Mouse (Mus musculus) hindbrain, embryonic 16.5 days (tissue): ENCODE data around the gene Tob1. TPM values are rescaled to one million over a fixed set of nuclear protein-coding genes. Genes with fewer than 3 reads are reported as not detected.

Experiments used
- ATAC-seq: fragments of 200-750 bp; cut with Nextera tagmentation; 2 replicates; pipeline ENCODE4 v1.8.0; 2017; ENCODE audit warnings: moderate TSS enrichment, moderate library complexity
- H3K27ac ChIP-seq: fragments of 300-500 bp; sonication (generic); 2 replicates; pipeline ENCODE4 v1.5.1; 2014; ENCODE audit warnings: low read depth, mild to moderate bottlenecking, control low read depth, low read length, moderate library complexity
- H3K27me3 ChIP-seq: fragments of 300-500 bp; sonication (generic); replicated peaks from 2 replicates; pipeline ENCODE4 v1.6.1; 2014; ENCODE audit warnings: low read length; ENCODE audit not compliant: control insufficient read depth, insufficient read depth
- H3K36me3 ChIP-seq: fragments of 300-500 bp; sonication (generic); 2 replicates; pipeline ENCODE4 v1.6.1; 2014; ENCODE audit warnings: mild to moderate bottlenecking, low read length, moderate library complexity, mixed read lengths; ENCODE audit not compliant: control insufficient read depth, insufficient read depth
- H3K4me1 ChIP-seq: fragments of 300-500 bp; sonication (generic); 2 replicates; pipeline ENCODE4 v1.6.1; 2014; ENCODE audit warnings: low read depth, low read length; ENCODE audit not compliant: control insufficient read depth, insufficient read depth
- H3K4me2 ChIP-seq: fragments of 300-500 bp; sonication (generic); 2 replicates; pipeline ENCODE4 v1.6.1; 2014; ENCODE audit warnings: mild to moderate bottlenecking, low read length, control low read depth, moderate library complexity
- H3K4me3 ChIP-seq: fragments of 300-500 bp; sonication (generic); 2 replicates; pipeline ENCODE4 v1.5.1; 2014; ENCODE audit warnings: mild to moderate bottlenecking, low read length, control low read depth, moderate library complexity
- H3K9ac ChIP-seq: fragments of 300-500 bp; sonication (generic); 2 replicates; pipeline ENCODE4 v1.6.1; 2014; ENCODE audit warnings: low read depth, mild to moderate bottlenecking, control low read depth, low read length, moderate library complexity
- H3K9me3 ChIP-seq: fragments of 300-500 bp; sonication (generic); 2 replicates; pipeline ENCODE4 v1.6.1; 2014; ENCODE audit warnings: mild to moderate bottlenecking, low read length, moderate library complexity; ENCODE audit not compliant: control insufficient read depth
- WGBS: fragments of 180-500 bp; shearing (Covaris S2); extraction: QIAGEN DNeasy Blood & Tissue Kit; methylation state at CpG from one replicate; pipeline ENCODE4 v1.1.7; 2014; 5-methylcytosine and 5-hydroxymethylcytosine counted together
- polyA plus RNA-seq: library from polyadenylated mRNA; unstranded; fragments of >200 nt; fragmentation: Nextera tagmentation; extraction: Ambion mirVana; gene quantifications from 2 replicates; pipeline ENCODE4 v1.2.1, GENCODE M21; 2015

The Tob1 gene
- polyA plus RNA-seq, 1 experiment from 2014 or later, result 29.1 TPM

GRCm38 (mm10) chr11:94231821-94232552 is 20.7 kb downstream of the Tob1 start:
- H3K27ac ChIP-seq, result no peak overlapping the region
- no peak for ATAC-seq
- H3K9me3 ChIP-seq, result no peaks in the 10 kb centered on the region
- no peaks in the 10 kb centered on the region for H3K27me3 ChIP-seq
- H3K36me3 ChIP-seq, result no peaks in the 10 kb centered on the region
- H3K4me3 ChIP-seq, result no peak overlapping the region
- 69% methylated on average over 19 of the region's 19 CpGs for WGBS
- H3K4me1 ChIP-seq, result peaks cover 5% of the 10 kb centered on the region
- peak overlapping the region; percentile 42; the same call in 1 of the 2 replicates for H3K9ac ChIP-seq
- no peak overlapping the region for H3K4me2 ChIP-seq

DNA sequence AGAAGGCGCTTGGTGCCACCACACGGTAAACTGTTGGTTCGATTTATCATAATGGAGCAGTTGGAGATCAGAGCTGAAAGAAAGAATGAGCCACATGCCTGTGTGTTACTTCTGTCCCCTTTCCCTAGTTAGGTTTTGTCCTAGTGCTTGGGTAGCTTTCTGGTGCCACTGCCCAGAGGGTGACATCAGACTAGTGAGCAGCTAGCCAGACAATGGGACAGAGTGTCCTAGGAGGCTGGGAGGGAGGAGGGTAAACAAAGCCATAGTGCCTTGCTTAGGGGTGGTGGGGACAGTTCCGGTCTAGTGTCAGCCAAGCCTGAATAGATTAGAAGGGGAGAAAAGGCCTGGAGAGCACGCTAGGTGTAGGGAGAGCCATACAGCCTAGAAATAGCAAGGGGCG is 22.2 kb downstream of the Tob1 start:
- no peaks in the 10 kb centered on the region for H3K9me3 ChIP-seq
- 51% methylated on average over 6 of the region's 6 CpGs for WGBS
- no peak overlapping the region for H3K27ac ChIP-seq
- no peaks in the 10 kb centered on the region for H3K36me3 ChIP-seq
- H3K27me3 ChIP-seq, result no peaks in the 10 kb centered on the region
- ATAC-seq, result no peak
- peaks cover 3% of the 10 kb centered on the region for H3K4me1 ChIP-seq
- H3K4me3 ChIP-seq, result no peak overlapping the region
- H3K4me2 ChIP-seq, result no peak overlapping the region
- no peak overlapping the region for H3K9ac ChIP-seq

GRCm38 (mm10) chr11:94234380-94234779 is 23.1 kb downstream of the Tob1 start:
- no peak overlapping the region for H3K4me2 ChIP-seq
- peaks cover 3% of the 10 kb centered on the region for H3K4me1 ChIP-seq
- ATAC-seq, result no peak

GRCm38 (mm10) chr11:94234857-94235256 is 23.6 kb downstream of the Tob1 start:
- Histone ChIP-seq H3K4me1 (peaks cover 3% of the 10 kb centered on the region), H3K4me3 (no peak overlapping the region), H3K9ac (no peak overlapping the region), H3K27me3 (no peaks in the 10 kb centered on the region), H3K9me3 (no peaks in the 10 kb centered on the region), H3K4me2 (no peak overlapping the region), H3K36me3 (no peaks in the 10 kb centered on the region), H3K27ac (no peak overlapping the region)
- ATAC-seq, result no peak
- WGBS, result 86% methylated on average over 8 of the region's 8 CpGs

More at GRCm38 (mm10) chr11:94234380-94234779, 23.1 kb downstream of the Tob1 start:
- Histone ChIP-seq H3K9ac (no peak overlapping the region), H3K27me3 (no peaks in the 10 kb centered on the region), H3K36me3 (no peaks in the 10 kb centered on the region), H3K27ac (no peak overlapping the region), H3K9me3 (no peaks in the 10 kb centered on the region), H3K4me3 (no peak overlapping the region)
- 92% methylated on average over 12 of the region's 12 CpGs for WGBS

DNA sequence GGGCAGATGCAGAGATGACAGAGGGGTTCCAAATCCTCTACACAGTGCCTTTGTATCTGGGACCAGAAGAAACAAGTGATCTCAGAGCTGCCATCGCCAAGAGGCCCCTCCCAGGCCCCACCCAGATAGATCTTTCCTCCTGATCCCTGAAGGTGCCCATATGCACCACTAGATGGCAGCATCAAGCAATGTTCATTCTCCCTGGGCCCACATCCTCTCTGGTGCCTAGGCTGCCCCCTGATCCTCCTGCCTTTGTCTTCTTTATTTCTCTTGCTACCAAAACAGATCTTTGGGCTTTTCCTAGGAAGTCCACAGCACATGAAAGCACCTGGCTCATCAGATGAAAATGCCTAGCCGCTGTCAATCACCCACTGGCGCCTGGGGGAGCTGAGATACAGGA is 24.8 kb downstream of the Tob1 start:
- Histone ChIP-seq H3K9me3 (no peaks in the 10 kb centered on the region), H3K4me2 (no peak overlapping the region; the same call in 1 of the 2 replicates), H3K27ac (peak overlapping the region; percentile 60), H3K36me3 (no peaks in the 10 kb centered on the region), H3K4me1 (peaks cover 3% of the 10 kb centered on the region), H3K9ac (peak overlapping the region; percentile 47), H3K27me3 (no peaks in the 10 kb centered on the region), H3K4me3 (no peak overlapping the region)
- peak; percentile 91 for ATAC-seq
- WGBS, result 20% methylated on average over 3 of the region's 3 CpGs

- no peaks in the 10 kb centered on the region for H3K27me3 ChIP-seq
- H3K36me3 ChIP-seq, result no peaks in the 10 kb centered on the region
- H3K9ac ChIP-seq, result no peak overlapping the region
- no peak overlapping the region for H3K4me3 ChIP-seq
- no peak for ATAC-seq
- H3K9me3 ChIP-seq, result no peaks in the 10 kb centered on the region
- H3K4me1 ChIP-seq, result peaks cover 18% of the 10 kb centered on the region
- H3K4me2 ChIP-seq, result no peak overlapping the region
- H3K27ac ChIP-seq, result no peak overlapping the region
- WGBS, result 96% methylated on average over 8 of the region's 8 CpGs
These were observed 27.5 kb downstream of the Tob1 start for GRCm38 (mm10) chr11:94238786-94239185.

GRCm38 (mm10) chr11:94239706-94240105 is 28.5 kb downstream of the Tob1 start:
- Histone ChIP-seq H3K4me1 (peaks cover 20% of the 10 kb centered on the region), H3K36me3 (no peaks in the 10 kb centered on the region), H3K4me2 (no peak overlapping the region), H3K27me3 (no peaks in the 10 kb centered on the region), H3K9me3 (no peaks in the 10 kb centered on the region), H3K4me3 (no peak overlapping the region), H3K27ac (no peak overlapping the region), H3K9ac (no peak overlapping the region)
- ATAC-seq, result 0 out of 2 replicates have a peak, but pooled peaks have one; percentile 30
- 38% methylated on average over 9 of the region's 9 CpGs for WGBS

DNA sequence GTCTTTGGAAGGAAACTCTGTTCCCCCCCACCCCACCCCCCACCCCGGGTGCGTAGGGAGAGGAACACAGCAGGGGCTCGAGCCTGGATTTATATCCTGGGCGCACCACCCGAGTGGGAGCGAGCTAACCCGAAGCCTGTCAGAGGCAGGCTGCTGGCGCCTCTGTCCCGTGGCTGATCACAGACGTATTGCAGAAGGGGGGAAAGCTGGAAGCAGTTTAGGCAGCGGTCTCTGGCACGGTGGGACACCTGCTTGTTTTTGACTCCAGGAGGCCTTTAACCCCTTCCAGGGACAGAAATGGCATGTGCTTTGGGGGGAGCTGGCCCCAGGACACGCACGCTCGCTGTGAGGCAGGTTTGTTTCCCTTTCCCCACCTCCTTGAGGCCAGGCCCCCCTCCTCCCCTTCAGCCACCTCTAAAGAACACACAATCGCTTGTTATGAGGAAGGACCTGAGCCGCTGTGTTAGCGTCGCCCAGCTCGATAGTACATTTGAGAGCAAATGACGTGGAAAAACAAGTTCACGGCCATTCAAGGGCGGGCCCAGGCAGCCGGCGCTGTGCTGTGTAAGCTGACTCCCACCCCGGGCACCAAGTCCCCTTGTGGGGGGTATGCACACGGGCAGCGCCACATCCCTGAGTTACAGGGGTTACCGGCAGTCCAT is 31.6 kb downstream of the Tob1 start:
- Histone ChIP-seq H3K4me1 (peaks cover 31% of the 10 kb centered on the region), H3K4me3 (peak overlapping the region; percentile 12; the same call in 1 of the 2 replicates), H3K36me3 (no peaks in the 10 kb centered on the region), H3K9ac (peak overlapping the region; percentile 50), H3K4me2 (peak overlapping the region; percentile 54), H3K9me3 (no peaks in the 10 kb centered on the region), H3K27ac (peak overlapping the region; percentile 64), H3K27me3 (no peaks in the 10 kb centered on the region)
- 6% methylated on average over 29 of the region's 29 CpGs for WGBS
- 0 out of 2 replicates have a peak, but pooled peaks have one; percentile 19 for ATAC-seq

DNA sequence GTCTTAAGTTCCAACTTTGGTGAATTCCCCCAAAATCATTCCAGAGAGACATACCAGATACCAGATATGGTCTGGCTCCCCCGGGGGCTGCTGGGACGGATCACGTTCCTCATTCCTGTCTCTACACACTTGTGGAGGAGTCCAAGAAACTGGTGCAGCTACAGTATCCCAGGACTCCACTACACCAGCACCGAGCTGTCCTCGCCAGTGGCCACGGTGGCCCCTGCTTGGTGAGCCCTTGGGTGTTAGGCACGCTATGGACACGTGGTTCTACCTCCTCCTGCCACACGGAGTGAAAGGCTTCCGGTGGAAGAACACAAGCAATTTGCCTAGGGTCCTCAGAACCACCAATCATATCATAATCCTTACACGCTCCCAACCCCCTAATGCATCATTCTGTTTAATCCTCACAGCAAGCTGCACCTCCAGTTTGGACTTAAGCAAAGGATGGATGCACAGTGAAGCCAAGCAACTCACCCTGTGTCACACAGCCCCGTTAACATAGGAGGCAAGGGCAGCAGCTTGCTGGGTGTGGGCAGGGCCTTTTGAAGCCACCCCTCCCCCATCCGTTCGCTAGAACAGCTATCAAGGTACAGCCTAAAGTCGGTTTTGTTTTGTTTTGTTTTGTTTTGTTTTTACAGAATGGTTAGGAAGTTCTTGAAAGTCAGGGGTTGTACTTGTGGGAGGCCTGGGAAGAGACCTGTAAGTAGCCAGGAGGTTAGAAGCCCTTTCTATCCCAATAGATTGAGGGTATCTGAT is 32.3 kb downstream of the Tob1 start:
- peak overlapping the region; percentile 12; the same call in 1 of the 2 replicates for H3K4me3 ChIP-seq
- no peak for ATAC-seq
- H3K4me1 ChIP-seq, result peaks cover 31% of the 10 kb centered on the region
- H3K27ac ChIP-seq, result peak overlapping the region; percentile 64; the same call in 1 of the 2 replicates
- no peak overlapping the region; the same call in 1 of the 2 replicates for H3K9ac ChIP-seq
- WGBS, result 34% methylated on average over 15 of the region's 15 CpGs
- H3K36me3 ChIP-seq, result no peaks in the 10 kb centered on the region
- no peaks in the 10 kb centered on the region for H3K27me3 ChIP-seq
- H3K9me3 ChIP-seq, result no peaks in the 10 kb centered on the region
- peak overlapping the region; percentile 54 for H3K4me2 ChIP-seq
